Mouse (Mus musculus) left cerebral cortex, postnatal 36 days (tissue): Measurements from ENCODE around the gene Rasl11b. TPM values are rescaled to one million over a fixed set of nuclear protein-coding genes. Genes with fewer than 3 reads are reported as not detected.
A peak's percentile ranks its signal among the peaks of the same experiment; 100 is the strongest.

ENCODE experiments used
- DNase-seq, 2 experiments: peaks; one replicate each; pipeline ENCODE4 v3.0.0; 2021 to 2022; ENCODE audit warnings: low spot score in 2 of 2, mixed read lengths in 1 of 2
- intact Hi-C: fragments of 180-260 bp; cut with DNase I; formaldehyde crosslinking; loops from one replicate; pipeline ENCODE4 v1.15.1; 2025
- total RNA-seq, 2 experiments: library from RNA; stranded (reverse); gene quantifications; 2 replicates each; pipeline ENCODE4 v1.2.3; 2021

Rasl11b gene
- total RNA-seq, 2 experiments from 2014 or later, result 80.7 to 123 TPM

DNA sequence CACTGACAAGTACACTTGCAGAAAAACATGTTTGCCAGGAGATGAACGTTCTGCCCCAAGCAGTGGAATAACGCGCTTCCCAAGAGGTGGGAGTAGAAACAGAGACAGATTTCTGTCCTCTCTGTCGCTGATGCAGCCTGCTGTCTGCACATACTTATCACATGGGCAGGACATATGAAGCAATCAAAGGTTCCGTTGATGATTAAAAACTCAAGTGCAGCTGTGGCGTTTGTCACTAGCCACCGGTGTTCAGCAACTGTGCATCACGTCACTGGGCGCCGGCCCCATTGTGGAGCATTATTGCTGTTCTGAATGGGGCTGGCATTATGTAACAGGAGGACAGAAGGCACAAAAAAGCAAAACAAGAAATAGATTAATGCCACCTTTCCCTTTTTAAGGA lies 12.0 kb upstream of the Rasl11b start:
- DNase-seq, result no peak
- intact Hi-C loops, result no loop called here

DNA sequence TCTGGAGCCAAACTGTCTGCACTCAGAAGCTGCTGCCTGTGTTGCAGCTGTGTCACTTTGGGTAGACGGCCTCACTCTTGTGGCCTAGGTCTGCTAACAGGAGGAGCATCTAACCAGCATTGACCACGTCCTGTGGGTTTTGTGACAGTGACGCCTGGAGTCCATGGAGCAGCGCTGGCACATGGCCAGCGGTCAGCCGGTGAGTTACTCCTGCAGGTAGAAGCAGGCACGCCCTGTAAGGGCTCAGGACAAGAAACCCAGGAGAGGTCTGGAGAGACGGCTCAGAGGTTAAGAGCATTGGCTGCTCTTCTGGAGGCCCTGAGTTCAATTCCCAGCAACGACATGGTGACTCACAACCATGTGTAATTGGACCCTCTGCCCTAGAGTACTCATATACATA lies 10.5 kb upstream of the Rasl11b start:
- no peak for DNase-seq
- intact Hi-C loops, result no loop called here

DNA sequence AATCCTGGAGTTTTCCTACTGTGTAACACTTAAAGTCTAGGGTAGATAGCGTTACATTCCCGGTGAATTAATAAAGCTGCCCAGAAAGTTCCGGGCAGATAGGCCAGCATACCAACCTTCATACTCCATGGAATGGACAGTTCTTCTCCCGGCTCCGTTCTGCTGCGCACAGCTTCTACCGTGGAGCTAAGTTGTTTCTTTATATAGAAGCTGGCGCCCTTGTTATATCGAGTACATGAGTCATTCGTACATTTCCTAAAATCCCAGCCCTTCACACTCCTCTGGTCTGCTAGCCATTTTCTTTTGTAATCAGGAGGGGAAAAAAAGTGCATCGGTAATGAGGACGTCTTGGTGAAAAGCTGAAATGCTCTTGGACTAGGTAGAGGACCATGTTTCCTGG lies 7.0 kb upstream of the Rasl11b start:
- DNase-seq, result no peak
- intact Hi-C loops, result loop anchor here (2.0 kb wide), 1 partner anchor 65 kb away; no protein-coding TSS in a partner anchor

DNA sequence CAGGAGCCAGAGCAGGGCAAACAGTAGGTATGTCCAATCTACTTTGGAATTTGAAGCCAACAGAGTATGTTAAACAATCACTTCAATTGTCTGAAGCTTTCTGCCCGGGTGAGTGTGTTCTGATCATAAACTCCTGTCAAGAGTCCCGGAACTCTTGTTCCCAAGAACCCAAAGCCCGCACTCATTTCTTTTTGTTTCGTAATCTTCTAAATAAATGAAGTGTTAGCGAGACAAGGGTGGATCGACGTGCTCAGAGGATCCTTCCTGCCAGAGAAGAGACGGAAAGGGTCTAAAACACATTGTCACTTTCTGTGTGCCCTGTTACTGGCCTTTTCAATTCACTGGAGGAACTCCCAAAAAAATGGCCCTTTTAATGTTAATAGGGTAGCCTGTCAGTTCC lies 6.2 kb upstream of the Rasl11b start:
- no peak for DNase-seq
- intact Hi-C loops, result loop anchor here (2.0 kb wide), 1 partner anchor 64 kb away; no protein-coding TSS in a partner anchor

DNA sequence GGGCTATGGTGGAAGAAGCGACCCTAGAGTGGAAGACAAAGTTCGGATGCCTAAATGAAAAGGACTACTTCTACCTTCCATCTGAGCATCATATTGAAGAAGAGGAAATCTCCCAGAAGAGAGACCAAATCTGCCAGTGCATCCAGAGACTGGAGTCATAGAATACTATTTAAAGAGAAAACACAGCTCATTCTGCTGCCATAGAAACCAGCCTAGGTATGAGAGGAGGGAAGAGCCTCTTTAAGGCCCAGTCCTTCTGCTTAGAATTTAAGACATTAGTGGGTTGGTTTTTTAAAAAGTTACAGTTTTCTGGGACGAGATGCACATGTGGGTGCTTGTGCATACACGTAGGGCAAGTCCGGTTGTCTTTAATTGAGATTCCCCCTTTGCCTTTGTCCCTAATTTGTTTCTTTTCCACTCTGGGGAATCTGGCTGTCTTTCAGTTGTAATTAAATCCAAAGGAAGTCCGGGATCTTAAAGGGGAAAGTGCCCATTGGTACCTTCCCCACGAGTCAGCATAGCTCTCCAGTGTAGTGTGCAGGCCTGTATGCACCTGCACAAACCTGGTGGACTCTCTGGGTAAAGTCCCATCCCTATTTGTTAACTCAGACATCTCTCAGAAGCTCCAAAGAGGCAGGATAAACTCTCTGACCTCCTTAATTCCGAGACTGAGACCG lies 5.5 kb upstream of the Rasl11b start:
- intact Hi-C loops, result loop anchor here (2.0 to 10.0 kb wide), 3 partner anchors 63 to 335 kb away; partner anchors contain the start of gene Usp46
- no peak for DNase-seq

DNA sequence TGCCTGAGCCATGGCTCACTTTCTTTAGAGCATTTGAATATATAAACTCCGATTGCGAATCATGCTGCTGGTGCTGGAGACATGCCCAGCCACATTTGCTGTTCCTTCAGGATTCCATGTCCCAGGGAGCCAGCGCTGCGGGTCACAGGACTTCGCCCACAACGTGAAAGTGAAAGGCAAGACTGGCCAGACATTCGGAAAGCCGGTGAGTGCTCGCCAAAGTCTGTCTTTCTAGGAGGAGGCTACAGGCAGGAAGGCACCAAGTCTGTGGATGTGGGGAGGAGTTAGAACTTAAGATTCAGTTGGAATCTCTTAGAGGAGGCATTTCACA lies 5.0 kb upstream of the Rasl11b start:
- intact Hi-C loops, result loop anchor here (10.0 kb wide), 2 partner anchors 125 to 335 kb away; partner anchors contain the start of gene Usp46
- DNase-seq, result no peak

DNA sequence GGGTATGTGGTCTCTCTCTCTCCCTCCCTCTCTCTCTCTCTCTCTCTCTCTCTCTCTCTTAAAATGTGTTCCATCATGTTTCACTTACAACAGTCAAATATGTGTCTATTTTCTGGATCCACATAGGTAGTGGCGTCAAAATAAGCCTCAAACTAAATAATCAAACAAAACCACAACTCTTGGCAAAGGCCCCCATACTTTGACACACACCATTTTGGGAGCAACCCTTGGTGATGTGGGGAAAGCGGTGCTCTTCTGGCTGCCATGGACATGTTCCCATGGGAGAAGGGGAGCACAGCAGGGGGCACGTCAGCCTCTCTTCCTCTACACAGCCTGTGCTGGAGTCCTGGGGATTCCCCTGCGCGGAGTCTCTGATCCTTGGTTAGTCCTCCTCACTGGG lies 4.2 kb upstream of the Rasl11b start:
- intact Hi-C loops, result loop anchor here (10.0 kb wide), 2 partner anchors 126 to 336 kb away; partner anchors contain the start of gene Usp46
- no peak for DNase-seq

DNA sequence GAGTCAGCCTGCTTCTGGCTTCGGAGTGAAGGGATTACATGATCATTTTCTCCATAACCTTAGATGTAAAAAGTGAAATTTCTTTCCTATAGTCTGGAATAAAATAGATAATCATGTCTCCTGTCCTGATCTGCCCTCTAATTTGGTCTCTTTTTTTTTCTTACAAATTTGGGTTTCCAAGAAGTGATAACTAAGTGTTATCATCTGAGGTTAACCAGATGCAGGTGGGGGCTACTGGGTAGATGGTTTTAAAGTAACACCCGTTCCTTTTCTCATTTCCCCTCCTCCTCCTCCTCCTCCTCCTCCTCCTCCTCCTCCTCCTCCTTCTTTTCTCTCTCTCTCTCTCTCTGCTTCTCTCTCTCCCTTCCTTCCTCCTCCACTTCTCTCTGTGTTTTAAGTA lies 2.1 kb upstream of the Rasl11b start:
- intact Hi-C loops, result loop anchor here (10.0 kb wide), 2 partner anchors 128 to 338 kb away; partner anchors contain the start of gene Usp46
- DNase-seq, result no peak

DNA sequence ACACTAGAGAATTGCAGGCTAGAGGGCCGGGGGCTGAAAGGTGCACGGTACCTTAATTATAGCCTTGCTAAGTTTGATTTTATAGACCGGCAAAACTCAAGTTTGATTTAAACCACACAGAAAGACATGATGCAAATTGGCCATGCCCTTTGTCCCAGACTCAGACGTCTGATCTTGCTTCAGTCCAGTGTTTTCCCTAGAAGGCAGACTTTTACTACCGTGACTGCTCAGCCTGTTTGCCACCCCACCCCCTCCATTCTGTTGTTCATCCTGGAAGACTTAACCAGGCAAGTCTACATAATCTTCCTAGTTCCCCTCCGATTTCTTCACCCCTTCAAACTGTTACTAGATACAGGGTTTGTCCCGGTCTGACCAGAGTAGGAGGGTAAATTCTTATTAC lies 1.5 kb upstream of the Rasl11b start:
- intact Hi-C loops, result loop anchor here (2.0 to 10.0 kb wide), 3 partner anchors 101 to 339 kb away; partner anchors contain the start of gene Usp46
- DNase-seq, result no peak

DNA sequence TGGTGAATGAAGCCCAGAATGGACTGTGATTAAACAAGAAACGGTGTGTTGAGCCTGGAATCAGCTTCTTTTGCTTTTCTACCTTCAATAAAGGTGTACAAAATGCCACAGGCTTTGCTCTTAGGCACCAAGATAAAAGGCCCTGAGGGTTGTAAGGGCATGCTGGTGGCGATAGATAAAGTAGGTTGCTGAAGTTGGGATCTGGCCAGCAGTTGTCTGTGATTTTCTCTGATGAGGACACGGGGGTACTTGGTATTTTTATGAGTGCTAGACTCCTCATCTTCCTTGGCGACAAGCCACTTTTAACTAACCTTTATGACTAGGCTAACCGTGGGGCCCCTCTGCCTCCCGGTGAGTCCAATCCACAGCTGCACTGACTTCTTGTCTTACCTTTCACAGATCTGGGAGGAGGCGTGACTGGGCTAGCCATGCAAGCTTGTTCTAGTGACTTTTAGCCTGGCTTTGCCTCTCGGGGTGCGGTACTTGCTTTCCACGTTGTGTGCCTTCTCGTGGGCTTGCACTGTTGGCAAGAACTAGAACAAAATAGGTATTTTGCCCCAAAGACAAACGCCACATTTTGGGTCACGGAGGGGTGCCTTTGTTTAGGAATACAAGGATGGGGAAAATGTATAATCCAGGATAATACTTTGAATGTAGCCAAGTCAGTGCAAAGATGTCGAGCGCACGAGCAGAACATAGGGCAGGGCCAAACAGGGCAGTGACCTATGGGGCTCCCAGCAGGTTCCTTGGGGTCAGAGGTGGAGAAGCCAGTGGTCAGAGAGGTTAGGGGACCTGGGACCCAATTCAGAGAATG lies 852 bp upstream of the Rasl11b start:
- no peak for DNase-seq
- intact Hi-C loops, result loop anchor here (2.0 to 10.0 kb wide), 3 partner anchors 101 to 339 kb away; partner anchors contain the start of gene Usp46

DNA sequence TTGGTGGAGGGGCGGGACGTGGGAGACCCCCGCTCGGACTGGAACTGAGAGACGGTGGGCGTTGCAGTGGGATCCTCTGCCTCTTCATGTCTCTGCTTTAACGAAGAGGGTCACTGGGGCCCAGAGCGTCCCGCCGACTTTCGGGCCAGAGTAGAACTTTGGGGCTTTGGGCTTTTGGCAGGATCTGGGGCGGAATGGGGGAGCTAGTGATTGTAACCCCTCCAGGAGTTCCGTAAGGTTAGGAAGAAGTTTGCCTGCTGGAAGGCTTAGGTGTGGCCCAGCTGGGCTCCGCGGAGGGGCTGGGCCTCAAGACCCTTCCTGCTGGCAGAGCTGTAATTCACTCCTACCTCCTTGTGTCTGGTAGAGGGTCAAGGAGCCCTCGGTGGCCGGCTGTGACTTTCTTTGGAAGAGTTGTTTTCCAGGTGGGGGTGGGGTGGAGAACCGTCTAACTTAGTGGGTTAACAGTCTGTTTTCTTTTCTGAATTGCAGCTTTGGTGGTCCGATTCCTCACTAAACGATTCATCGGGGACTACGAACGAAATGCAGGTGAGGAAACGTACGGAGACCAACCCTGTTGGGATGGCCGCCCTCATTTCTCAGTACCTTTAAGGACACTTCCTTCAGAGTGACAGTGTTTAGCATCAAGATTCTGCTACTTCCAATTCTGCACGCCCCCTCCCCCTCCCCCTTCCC lies 674 bp downstream of the Rasl11b start:
- intact Hi-C loops, result loop anchor here (2.0 to 10.0 kb wide), 4 partner anchors 82 to 341 kb away; partner anchors contain the start of gene Usp46

DNA sequence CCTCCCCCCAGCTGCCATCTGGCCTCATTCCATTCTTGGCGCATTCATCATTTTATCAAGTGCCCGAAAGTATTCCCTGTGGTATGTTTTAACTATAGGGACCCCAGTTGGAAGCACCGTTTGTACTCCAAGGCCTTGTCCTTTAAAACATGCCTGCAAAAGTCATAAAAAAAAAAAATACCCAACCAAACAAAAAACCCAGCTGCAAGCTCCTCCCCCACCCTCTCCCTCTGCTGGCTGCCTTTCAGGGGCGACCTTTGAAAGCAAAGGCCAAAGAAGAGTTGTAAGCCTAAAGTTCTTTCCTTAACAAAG lies 1.2 kb downstream of the Rasl11b start:
- no peak for DNase-seq
- intact Hi-C loops, result loop anchor here (5.0 to 10.0 kb wide), 3 partner anchors 81 to 341 kb away; partner anchors contain the start of gene Usp46

More for the DNA sequence above, 674 bp downstream of the Rasl11b start:
- DNase-seq, result no peak

DNA sequence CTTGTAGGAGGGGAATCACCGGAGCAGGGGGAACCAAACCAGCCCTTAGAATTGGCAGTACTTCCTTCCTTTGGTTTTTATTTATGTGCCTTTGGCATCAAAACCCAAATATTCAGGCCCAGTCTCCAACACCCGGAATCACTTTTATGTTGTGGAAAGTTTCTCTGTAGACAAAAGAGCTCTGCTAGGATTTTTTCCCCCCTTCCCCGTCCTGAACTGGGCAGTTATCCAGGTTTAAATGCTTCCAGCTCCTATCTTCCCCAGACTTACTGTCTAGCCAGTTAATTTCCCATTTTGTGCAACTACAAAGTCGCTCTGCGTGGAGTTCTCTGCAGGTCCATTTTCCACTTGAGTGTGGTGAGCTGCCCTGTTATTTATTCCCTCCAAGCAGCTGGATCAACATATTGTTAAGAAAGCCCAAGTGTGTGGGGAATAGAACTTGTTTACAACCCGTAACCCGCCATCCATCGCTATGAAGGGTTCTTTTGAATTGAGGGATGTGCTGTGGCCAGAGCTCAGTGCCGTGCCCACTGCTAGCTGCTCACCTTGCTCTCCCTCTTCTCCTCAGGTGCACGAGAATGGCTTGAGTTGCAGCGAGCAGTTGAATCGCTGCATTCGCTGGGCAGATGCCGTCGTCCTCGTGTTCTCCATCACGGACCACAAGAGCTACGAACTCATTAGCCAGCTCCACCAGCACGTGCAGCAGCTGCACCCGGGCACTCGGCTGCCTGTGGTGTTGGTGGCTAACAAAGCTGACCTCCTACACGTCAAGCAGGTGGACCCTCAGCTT lies 2.6 kb downstream of the Rasl11b start:
- peak in 1 of 2 experiments; percentile 43 for DNase-seq
- intact Hi-C loops, result loop anchor here (5.0 to 10.0 kb wide), 3 partner anchors 80 to 343 kb away; partner anchors contain the start of gene Usp46

DNA sequence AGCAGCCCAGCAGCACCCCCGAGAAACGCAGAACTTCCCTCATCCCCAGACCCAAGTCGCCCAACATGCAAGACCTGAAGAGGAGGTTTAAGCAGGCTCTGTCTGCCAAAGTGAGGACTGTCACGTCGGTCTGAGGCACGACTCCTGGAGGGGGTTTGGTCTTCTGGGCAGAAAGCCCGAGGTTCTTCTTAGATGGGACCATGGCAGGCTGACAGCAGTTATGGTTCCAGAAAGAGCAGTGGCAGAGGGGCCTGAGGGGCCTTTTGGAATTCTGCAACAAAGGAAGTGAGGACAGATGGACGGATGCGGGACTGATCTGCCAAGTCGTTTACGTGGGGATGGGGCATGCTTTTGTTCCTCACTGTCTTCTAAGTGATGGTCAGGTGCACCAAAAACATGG lies 3.4 kb downstream of the Rasl11b start:
- intact Hi-C loops, result loop anchor here (5.0 to 10.0 kb wide), 3 partner anchors 79 to 344 kb away; partner anchors contain the start of gene Usp46
- no peak for DNase-seq

DNA sequence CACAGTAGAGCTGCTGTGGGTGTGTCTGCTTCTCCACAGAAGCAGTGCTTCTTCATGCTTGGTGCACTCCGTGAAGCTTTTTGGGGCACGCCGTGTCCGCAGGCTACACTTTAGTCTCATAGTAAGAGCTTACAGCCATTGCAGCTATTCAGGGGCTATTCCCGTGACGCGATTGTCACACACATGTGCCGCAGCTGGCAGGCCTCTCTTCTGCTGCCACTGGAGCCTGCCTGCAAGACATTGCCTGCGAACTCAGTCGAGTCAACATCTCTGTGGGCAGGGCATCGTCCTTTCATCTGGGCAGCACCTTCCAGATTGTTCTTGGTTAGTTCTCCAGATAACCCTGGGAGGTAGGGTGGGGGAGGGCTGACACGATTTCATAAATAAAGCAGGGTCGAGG lies 4.7 kb downstream of the Rasl11b start:
- DNase-seq, result no peak
- intact Hi-C loops, result loop anchor here (5.0 to 10.0 kb wide), 3 partner anchors 78 to 345 kb away; partner anchors contain the start of gene Usp46

DNA sequence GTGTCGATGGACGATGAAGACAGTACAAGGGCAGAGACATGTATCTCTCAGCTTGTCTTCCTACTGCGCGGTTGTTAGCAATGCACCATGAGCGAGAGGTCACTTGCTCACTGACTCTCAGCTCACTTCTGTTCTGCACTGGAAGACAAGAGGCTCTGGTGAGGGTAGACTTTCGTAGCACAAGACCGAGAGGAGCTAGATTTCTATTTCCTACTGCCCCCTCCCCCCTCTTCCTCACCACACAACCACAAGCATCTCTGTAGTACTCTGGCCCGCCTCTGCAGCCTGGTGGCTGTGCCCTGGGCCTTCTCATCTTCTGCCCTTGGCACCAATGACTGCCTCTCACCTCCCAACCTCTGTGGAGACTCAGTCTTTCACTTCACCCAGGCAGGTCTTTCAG lies 5.4 kb downstream of the Rasl11b start:
- intact Hi-C loops, result no loop called here
- no peak for DNase-seq

DNA sequence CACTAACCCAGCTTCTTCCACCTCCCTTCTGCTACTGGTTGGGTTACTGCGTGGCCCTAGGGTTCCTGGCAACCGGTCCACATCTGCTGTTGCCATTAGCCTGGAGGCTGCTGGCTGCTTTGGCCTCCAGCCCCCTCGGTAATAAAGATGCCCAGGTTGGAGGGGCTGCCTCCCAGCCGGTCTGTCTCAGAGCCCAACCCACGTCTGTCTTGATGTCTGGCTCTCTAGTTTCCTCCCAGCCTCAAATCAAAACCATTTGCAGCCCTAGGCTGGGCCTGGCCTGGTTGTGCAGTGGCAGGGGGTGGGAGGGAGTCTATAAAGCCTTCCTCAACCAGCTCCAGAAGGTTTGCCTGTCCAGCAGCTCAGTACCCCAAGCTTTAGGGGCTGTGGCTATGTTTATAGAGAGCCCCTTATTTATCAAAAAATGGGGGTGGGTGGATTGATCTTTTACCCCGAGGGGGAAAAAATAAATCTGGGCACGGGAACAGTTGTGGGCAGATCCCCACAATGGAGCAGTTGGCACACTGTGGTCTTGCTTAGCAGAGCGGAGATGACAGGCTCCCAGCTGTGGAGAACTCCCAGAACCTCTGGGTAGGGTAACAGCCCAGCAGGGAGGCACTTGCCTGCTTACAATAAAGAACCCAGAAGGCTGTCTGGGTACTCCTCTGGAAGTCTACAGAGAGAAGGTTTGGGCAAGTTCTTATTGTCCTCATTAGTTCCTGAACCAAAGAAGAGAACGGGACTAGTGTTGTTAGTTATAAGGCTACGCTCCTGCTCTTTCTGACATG lies 6.7 kb downstream of the Rasl11b start:
- DNase-seq, result no peak
- intact Hi-C loops, result no loop called here

DNA sequence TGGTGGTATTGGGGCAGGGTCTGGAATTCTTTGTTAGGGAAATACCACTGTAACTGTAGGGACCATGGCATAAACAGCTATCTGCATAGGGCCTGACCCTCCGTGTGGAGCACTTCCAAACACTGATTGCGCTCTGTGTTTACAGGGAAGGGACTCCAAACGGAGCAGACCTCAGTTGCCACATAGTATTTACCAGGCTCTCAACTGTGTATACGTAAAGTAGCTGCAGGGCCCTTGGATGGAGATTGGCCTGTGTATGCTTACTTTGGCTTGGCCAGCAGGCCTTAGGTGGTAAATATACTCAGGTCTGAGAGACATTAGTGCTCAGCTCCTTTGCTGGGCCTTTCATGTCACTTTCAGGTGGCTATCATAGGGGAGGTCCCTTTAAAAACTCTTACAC lies 7.4 kb downstream of the Rasl11b start:
- intact Hi-C loops, result no loop called here
- DNase-seq, result no peak
